Mouse (Mus musculus) embryonic fibroblast, embryonic 13.5 days (primary cell): ENCODE data around the gene Wdr73.

Experiments
- CTCF ChIP-seq: IDR thresholded peaks from 2 replicates; pipeline ENCODE4 v1.5.1; 2011; ENCODE audit warnings: mild to moderate bottlenecking, control low read depth, low read length, moderate library complexity, borderline replicate concordance; ENCODE audit not compliant: insufficient read depth
- POLR2A ChIP-seq: IDR thresholded peaks from 2 replicates; pipeline ENCODE4 v1.6.1; 2011; ENCODE audit warnings: low read depth, mild to moderate bottlenecking, control low read depth, low read length, moderate library complexity

GRCm38 (mm10) chr7:80850520-80850919 is 50.5 kb downstream of the Wdr73 start:
- TF ChIP-seq POLR2A (no peak), CTCF (no peak)
